Mouse (Mus musculus): ENCODE measurements around the gene Trpd52l3. TPM values are rescaled to one million over a fixed set of nuclear protein-coding genes. Genes with fewer than 3 reads are reported as not detected.
"Not testable (repeated sequence)": the region's sequence is repeated elsewhere in the genome, so short reads cannot be mapped to it uniquely, and the experiment has no call there.

Gene Trpd52l3
- total and polyA plus RNA-seq, 3 experiments = not detected

GRCm38 (mm10) chr19:30014331-30014730 lies 10.7 kb downstream of the Trpd52l3 start:
- in situ Hi-C loops (cut with MboI; ENCODE audit: low pct_ligation_motif_present, low pct_unique_long_range_greater_than_20kb, low sequenced_read_pairs) = no loop called here
- no peaks in the 10 kb centered on the region for H3K9me3 ChIP-seq (replicated peaks; ENCODE audit: low read length)
- H3K4me1 ChIP-seq (ENCODE audit: control insufficient read depth in 1 of 2, insufficient read depth in 2 of 2) = no peaks in the 10 kb centered on the region
- no peak for DNase-seq (ENCODE audit: extremely low read depth)
- no peaks in the 10 kb centered on the region for H3K36me3 ChIP-seq (replicated peaks in 1 of 2; ENCODE audit: control insufficient read depth in 1 of 2, insufficient read depth in 1 of 2, low read length in 1 of 2)
- no peak overlapping the region for H3K4me3 ChIP-seq (replicated peaks in 1 of 3; ENCODE audit: low read depth in 2 of 3, low read length in 2 of 3, poor library complexity in 1 of 3)
- no peak overlapping the region for H3K27ac ChIP-seq (ENCODE audit: insufficient read depth, low read depth)
- no peaks in the 10 kb centered on the region for H3K79me2 ChIP-seq (replicated peaks; ENCODE audit: control insufficient read depth, extremely low read depth, insufficient read depth, poor library complexity, severe bottlenecking)
- dilution Hi-C loops (cut with MboI; ENCODE audit: extremely low pct_ligation_motif_present, extremely low pct_unique_long_range_greater_than_20kb, low sequenced_read_pairs) = no loop called here
- TF ChIP-seq E2F4 (IDR thresholded peaks at IDR 0.05; ENCODE audit: insufficient replicate concordance, low read depth, low read length) (no peak), IRF4 (IDR thresholded peaks at IDR 0.05; ENCODE audit: low read depth, low read length) (no peak), USF1 (IDR thresholded peaks at IDR 0.05; ENCODE audit: low read depth, low read length) (no peak), ELF1 (IDR thresholded peaks at IDR 0.05; ENCODE audit: low read depth, low read length) (no peak), CHD1 (IDR thresholded peaks at IDR 0.05; ENCODE audit: low read depth, low read length) (no peak), TCF12 (IDR thresholded peaks at IDR 0.05; ENCODE audit: low read depth, low read length) (no peak), ZNF384 (IDR thresholded peaks at IDR 0.05; ENCODE audit: low read depth, low read length) (no peak), MXI1 (IDR thresholded peaks at IDR 0.05; ENCODE audit: low read depth, low read length) (no peak), EP300 (IDR thresholded peaks at IDR 0.05; ENCODE audit: low read length) (no peak), GABPA (IDR thresholded peaks at IDR 0.05; ENCODE audit: insufficient replicate concordance, low read depth, low read length) (no peak)
- H3K27me3 ChIP-seq (replicated peaks) = no peaks in the 10 kb centered on the region
- H3K9ac ChIP-seq (ENCODE audit: insufficient read depth, low read depth) = no peak overlapping the region
- no peak overlapping the region for H3K4me2 ChIP-seq (ENCODE audit: insufficient read depth, low read depth, poor library complexity, severe bottlenecking)

GRCm38 (mm10) chr19:30016156-30016555 lies 12.6 kb downstream of the Trpd52l3 start:
- H3K4me3 ChIP-seq (replicated peaks in 1 of 3; ENCODE audit: low read depth in 2 of 3, low read length in 2 of 3, poor library complexity in 1 of 3) = no peak overlapping the region
- no peaks in the 10 kb centered on the region for H3K36me3 ChIP-seq (replicated peaks in 1 of 2; ENCODE audit: control insufficient read depth in 1 of 2, insufficient read depth in 1 of 2, low read length in 1 of 2)
- no peak overlapping the region for H3K9ac ChIP-seq (ENCODE audit: insufficient read depth, low read depth)
- H3K4me1 ChIP-seq (ENCODE audit: control insufficient read depth in 1 of 2, insufficient read depth in 2 of 2) = peaks cover 3% of the 10 kb centered on the region in 2 experiments; a peak in 2 of 4 replicates
- no peak overlapping the region for H3K4me2 ChIP-seq (ENCODE audit: insufficient read depth, low read depth, poor library complexity, severe bottlenecking)
- H3K79me2 ChIP-seq (replicated peaks; ENCODE audit: control insufficient read depth, extremely low read depth, insufficient read depth, poor library complexity, severe bottlenecking) = no peaks in the 10 kb centered on the region
- DNase-seq (ENCODE audit: extremely low read depth) = no peak
- H3K9me3 ChIP-seq (replicated peaks; ENCODE audit: low read length) = no peaks in the 10 kb centered on the region
- dilution Hi-C loops (cut with MboI; ENCODE audit: extremely low pct_ligation_motif_present, extremely low pct_unique_long_range_greater_than_20kb, low sequenced_read_pairs) (no loop called here), in situ Hi-C loops (cut with MboI; ENCODE audit: low pct_ligation_motif_present, low pct_unique_long_range_greater_than_20kb, low sequenced_read_pairs) (no loop called here)
- no peaks in the 10 kb centered on the region for H3K27me3 ChIP-seq (replicated peaks)
- no peak overlapping the region for H3K27ac ChIP-seq (ENCODE audit: insufficient read depth, low read depth)
- TF ChIP-seq SMC3 (IDR thresholded peaks at IDR 0.05; ENCODE audit: low read depth, low read length) (no peak), MAFK (IDR thresholded peaks at IDR 0.05; ENCODE audit: insufficient replicate concordance, low read length) (no peak), ZKSCAN1 (IDR thresholded peaks at IDR 0.05; ENCODE audit: borderline replicate concordance, low read depth, low read length) (no peak), GABPA (IDR thresholded peaks at IDR 0.05; ENCODE audit: insufficient replicate concordance, low read depth, low read length) (no peak), RCOR1 (conservative IDR thresholded peaks at IDR 0.05; ENCODE audit: low read depth, low read length) (no peak), NRF1 (IDR thresholded peaks at IDR 0.05; ENCODE audit: low read depth, low read length) (no peak), UBTF (IDR thresholded peaks at IDR 0.05; ENCODE audit: low read depth, low read length) (no peak)

DNA sequence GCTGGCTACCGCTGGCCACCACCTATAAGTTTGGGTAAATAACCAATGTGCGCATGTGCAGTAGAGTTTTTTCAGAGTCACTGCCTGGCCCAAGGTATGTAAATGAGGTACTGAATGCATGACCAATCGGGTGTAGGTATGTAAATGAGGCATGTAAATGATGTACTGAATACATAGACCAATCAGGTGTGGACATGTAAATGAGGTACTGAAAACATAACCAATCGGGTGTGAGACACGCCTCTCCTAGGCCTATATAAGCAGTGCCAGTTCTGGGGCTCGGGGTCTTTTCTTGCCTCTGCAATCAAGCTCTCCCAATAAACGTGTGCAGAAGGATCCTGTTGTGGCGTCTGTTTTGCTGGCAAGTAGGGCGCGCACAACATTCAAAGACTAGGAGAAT lies 19.8 kb downstream of the Trpd52l3 start:
- H3K4me2 ChIP-seq (ENCODE audit: insufficient read depth, low read depth, poor library complexity, severe bottlenecking); dilution Hi-C loops (cut with MboI; ENCODE audit: extremely low pct_ligation_motif_present, extremely low pct_unique_long_range_greater_than_20kb, low sequenced_read_pairs); H3K4me3 ChIP-seq (replicated peaks in 1 of 3; ENCODE audit: low read depth in 2 of 3, low read length in 2 of 3, poor library complexity in 1 of 3); H3K9ac ChIP-seq (ENCODE audit: insufficient read depth, low read depth); H3K9me3 ChIP-seq (replicated peaks; ENCODE audit: low read length); H3K79me2 ChIP-seq (replicated peaks; ENCODE audit: control insufficient read depth, extremely low read depth, insufficient read depth, poor library complexity, severe bottlenecking); in situ Hi-C loops (cut with MboI; ENCODE audit: low pct_ligation_motif_present, low pct_unique_long_range_greater_than_20kb, low sequenced_read_pairs); DNase-seq (ENCODE audit: extremely low read depth); H3K27me3 ChIP-seq (replicated peaks); H3K27ac ChIP-seq (ENCODE audit: insufficient read depth, low read depth); H3K4me1 ChIP-seq (ENCODE audit: control insufficient read depth in 1 of 2, insufficient read depth in 2 of 2); H3K36me3 ChIP-seq (replicated peaks in 1 of 2; ENCODE audit: control insufficient read depth in 1 of 2, insufficient read depth in 1 of 2, low read length in 1 of 2): not testable (repeated sequence)
